Mouse (Mus musculus): Measurements from ENCODE around the gene Olfr955. TPM values are rescaled to one million over a fixed set of nuclear protein-coding genes. Genes with fewer than 3 reads are reported as not detected.

The Olfr955 gene
- not detected in 2 replicates for polyA plus RNA-seq (2012; rRNA removed)

GRCm38 (mm10) chr9:39471844-39472243, at the start of gene Olfr955:
Olfr955 (minus strand) TSS chr9:39471944.

DNA sequence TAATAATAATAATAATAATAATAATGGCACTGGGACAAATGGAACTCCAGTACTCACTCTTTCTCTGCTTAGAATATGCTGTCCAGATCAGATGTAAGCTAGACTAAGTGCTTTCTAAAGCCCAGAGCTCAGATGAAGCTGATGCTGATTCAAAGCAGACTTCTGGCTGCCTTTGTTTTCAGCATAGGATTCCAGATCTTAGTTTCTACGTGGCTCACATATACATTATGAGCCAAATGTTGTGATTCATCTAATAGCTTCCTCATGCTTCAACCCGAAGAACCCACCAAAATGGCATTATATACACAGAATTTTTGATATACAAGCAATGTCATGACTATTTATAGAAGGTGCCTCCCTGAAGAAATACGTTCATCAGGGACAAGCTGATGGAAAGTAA, 43.8 kb upstream of the Olfr955 start, which contains the start of gene Olfr957:
Gene Olfr957 (minus strand): TSS at position 279 of the 400 bp plus-strand sequence.

GRCm38 (mm10) chr9:39493895-39494294, 22.2 kb upstream of the Olfr955 start, which contains the start of gene Olfr44:
Olfr44 (minus strand) TSS chr9:39493995.

GRCm38 (mm10) chr9:39456401-39456800, 15.3 kb downstream of the Olfr955 start, which contains the start of gene Olfr954:
Olfr954 (plus strand) TSS chr9:39456701.

DNA sequence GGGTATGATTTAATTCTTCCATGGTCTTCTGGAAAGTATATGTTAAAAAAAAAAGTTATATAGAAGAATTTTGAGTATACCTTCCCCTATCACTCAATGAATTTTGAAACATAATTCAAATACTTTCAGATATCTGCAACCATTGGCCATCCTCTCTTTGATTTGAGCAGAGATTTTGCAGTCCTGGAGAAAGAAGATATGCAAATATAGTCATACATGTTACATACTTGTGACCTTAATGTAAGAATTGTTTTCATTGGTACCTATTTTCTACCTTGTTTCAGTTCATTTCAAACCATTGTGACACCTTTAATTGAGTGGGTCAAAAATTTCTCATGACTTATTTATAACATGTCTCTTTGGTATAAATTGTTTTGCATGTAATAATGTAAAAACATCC, 44.7 kb downstream of the Olfr955 start, which contains the start of gene Olfr952:
Gene Olfr952 (minus strand): TSS at position 101 of the 400 bp plus-strand sequence.

Other genes with a start within 250 kb of the Olfr955 start
- gene Olfr1537, start 221.9 kb downstream of the Olfr955 start, polyA plus RNA-seq (2012; rRNA removed): not detected in 2 replicates
- not detected in 2 replicates for gene Olfr945, start 195.1 kb downstream of the Olfr955 start, polyA plus RNA-seq (2012; rRNA removed)
- gene Olfr948, start 145.9 kb downstream of the Olfr955 start, polyA plus RNA-seq (2012; rRNA removed): not detected in 2 replicates
- gene Olfr951, start 84.5 kb downstream of the Olfr955 start, polyA plus RNA-seq (2012; rRNA removed): not detected in 2 replicates
- gene Olfr952, start 44.8 kb downstream of the Olfr955 start, polyA plus RNA-seq (2012; rRNA removed): not detected in 2 replicates
- gene Olfr954, start 15.2 kb downstream of the Olfr955 start, polyA plus RNA-seq (2012; rRNA removed): not detected in 2 replicates
- not detected in 2 replicates for gene Olfr44, start 22.1 kb upstream of the Olfr955 start, polyA plus RNA-seq (2012; rRNA removed)
- not detected in 2 replicates for gene Olfr957, start 43.9 kb upstream of the Olfr955 start, polyA plus RNA-seq (2012; rRNA removed)
- not detected in 2 replicates for gene Olfr958, start 82.1 kb upstream of the Olfr955 start, polyA plus RNA-seq (2012; rRNA removed)
- gene Olfr959, start 103.6 kb upstream of the Olfr955 start, polyA plus RNA-seq (2012; rRNA removed): 0.05 and 0.07 TPM in 2 replicates
- gene AW551984, start 132.5 kb upstream of the Olfr955 start, polyA plus RNA-seq (2012; rRNA removed): 113 and 134 TPM in 2 replicates
- gene Olfr148, start 138.7 kb upstream of the Olfr955 start, polyA plus RNA-seq (2012; rRNA removed): not detected in 2 replicates
- not detected in 2 replicates for gene Olfr960, start 149.4 kb upstream of the Olfr955 start, polyA plus RNA-seq (2012; rRNA removed)
- not detected in 2 replicates for gene Olfr961, start 173.1 kb upstream of the Olfr955 start, polyA plus RNA-seq (2012; rRNA removed)
- gene Olfr963, start 195.3 kb upstream of the Olfr955 start, polyA plus RNA-seq (2012; rRNA removed): not detected in 2 replicates
- gene Olfr149, start 235.2 kb upstream of the Olfr955 start, polyA plus RNA-seq (2012; rRNA removed): not detected in 2 replicates
- gene Olfr965, start 239.4 kb upstream of the Olfr955 start, polyA plus RNA-seq (2012; rRNA removed): not detected in 2 replicates